Mouse (Mus musculus) thymus, adult 2 months (tissue): ENCODE results near the gene Ccdc167.

Experiments used
- CTCF ChIP-seq: fragments of 200-500 bp; IDR thresholded peaks from 2 replicates; pipeline ENCODE4 v1.5.1; 2012; ENCODE audit warnings: mild to moderate bottlenecking, control low read depth, low read length, moderate library complexity, borderline replicate concordance; ENCODE audit not compliant: control insufficient read depth, poor library complexity, insufficient read depth; ENCODE audit errors: extremely low read depth
- POLR2A ChIP-seq: fragments of 200-500 bp; IDR thresholded peaks from 2 replicates; pipeline ENCODE4 v1.6.1; 2012; ENCODE audit warnings: mild to moderate bottlenecking, low read length, control low read depth, moderate library complexity; ENCODE audit not compliant: control insufficient read depth, poor library complexity, insufficient read depth; ENCODE audit errors: extremely low read depth

- TF ChIP-seq POLR2A, result no peak
- TF ChIP-seq CTCF, result no peak
Observed at GRCm38 (mm10) chr17:29669936-29670335, 46.9 kb downstream of the Ccdc167 start.
